Mouse (Mus musculus) stomach, postnatal 0 days (tissue): ENCODE results near the gene Cask. TPM values are rescaled to one million over a fixed set of nuclear protein-coding genes. Genes with fewer than 3 reads are reported as not detected.
A peak's percentile ranks its signal among the peaks of the same experiment; 100 is the strongest.
"Not testable (repeated sequence)": the region's sequence is repeated elsewhere in the genome, so short reads cannot be mapped to it uniquely, and the experiment has no call there.

Source experiments
- ATAC-seq: fragments of 200-750 bp; cut with Nextera tagmentation; 2 replicates; pipeline ENCODE4 v1.8.0; 2017; ENCODE audit not compliant: low FRiP score, low TSS enrichment
- DNase-seq: peaks from one replicate; pipeline ENCODE4 v3.0.0-alpha.2; 2016; ENCODE audit warnings: low spot score
- H3K27ac ChIP-seq: fragments of 300-500 bp; sonication (generic); replicated peaks from 2 replicates; pipeline ENCODE4 v1.5.1; 2014; ENCODE audit warnings: mild to moderate bottlenecking, control low read depth
- H3K27me3 ChIP-seq: fragments of 300-500 bp; sonication (generic); 2 replicates; pipeline ENCODE4 v1.6.1; 2014; ENCODE audit warnings: low read length; ENCODE audit not compliant: control insufficient read depth, insufficient read depth
- H3K36me3 ChIP-seq: fragments of 300-500 bp; sonication (generic); 2 replicates; pipeline ENCODE4 v1.6.1; 2014; ENCODE audit warnings: low read length, mixed read lengths; ENCODE audit not compliant: control insufficient read depth, insufficient read depth
- H3K4me1 ChIP-seq: fragments of 300-500 bp; sonication (generic); replicated peaks from 2 replicates; pipeline ENCODE4 v1.6.1; 2014; ENCODE audit warnings: antibody characterized with exemption; ENCODE audit not compliant: control insufficient read depth, insufficient read depth
- H3K4me2 ChIP-seq: fragments of 300-500 bp; sonication (generic); replicated peaks from 2 replicates; pipeline ENCODE4 v1.6.1; 2014; ENCODE audit warnings: low read depth, mild to moderate bottlenecking, control low read depth, moderate library complexity
- H3K4me3 ChIP-seq: fragments of 300-500 bp; sonication (generic); 2 replicates; pipeline ENCODE4 v1.5.1; 2014; ENCODE audit warnings: low read depth, low read length, control low read depth
- H3K9ac ChIP-seq: fragments of 300-500 bp; sonication (generic); 2 replicates; pipeline ENCODE4 v1.6.1; 2014; ENCODE audit warnings: mild to moderate bottlenecking, low read length, control low read depth, mixed read lengths
- H3K9me3 ChIP-seq: fragments of 300-500 bp; sonication (generic); 2 replicates; pipeline ENCODE4 v1.6.1; 2016; ENCODE audit warnings: low read length; ENCODE audit not compliant: control insufficient read depth
- CTCF ChIP-seq: IDR thresholded peaks from 2 replicates; pipeline ENCODE4 v1.5.1; 2016; ENCODE audit warnings: antibody characterized with exemption, low read depth, mild to moderate bottlenecking, moderate library complexity
- EP300 ChIP-seq: optimal IDR thresholded peaks from 2 replicates; pipeline ENCODE3; 2016; ENCODE audit warnings: antibody characterized with exemption
- WGBS: fragments of 180-500 bp; shearing (Covaris S2); extraction: QIAGEN DNeasy Blood & Tissue Kit; methylation state at CpG from one replicate; pipeline ENCODE4 v1.1.7; 2014; 5-methylcytosine and 5-hydroxymethylcytosine counted together
- polyA plus RNA-seq: library from polyadenylated mRNA; unstranded; fragments of >200 nt; fragmentation: Nextera tagmentation; extraction: Ambion mirVana; gene quantifications from 2 replicates; pipeline ENCODE4 v1.2.1, GENCODE M21; 2015

Cask gene
- polyA plus RNA-seq, 1 experiment from 2014 or later = 9.3 TPM

DNA sequence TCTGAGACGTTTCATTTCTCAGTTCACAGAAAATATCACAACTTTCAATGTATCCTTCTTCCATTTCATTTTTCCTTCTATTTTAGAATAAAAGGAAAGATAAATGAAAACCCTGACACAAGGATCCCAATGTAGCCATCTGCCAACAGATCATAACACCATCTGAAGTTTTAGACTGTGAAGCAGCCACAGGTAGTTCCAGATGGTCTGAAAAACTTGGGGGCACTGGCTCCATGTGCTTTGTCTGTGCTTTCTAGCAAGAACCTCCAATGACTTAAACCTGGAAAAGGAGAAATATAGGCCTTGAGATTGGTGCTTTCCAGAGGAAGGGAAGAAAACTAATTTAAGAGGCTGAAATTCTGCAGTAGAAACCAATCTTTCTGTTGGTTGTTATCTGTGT lies 28.4 kb downstream of the Cask start:
- H3K9me3 ChIP-seq = no peaks in the 10 kb centered on the region
- no peak overlapping the region for H3K4me2 ChIP-seq
- WGBS = 79% methylated on average over 1 of the region's 1 CpGs
- no peak overlapping the region for H3K9ac ChIP-seq
- H3K4me1 ChIP-seq = no peaks in the 10 kb centered on the region
- DNase-seq (no peak), ATAC-seq (no peak)
- no peaks in the 10 kb centered on the region for H3K36me3 ChIP-seq
- TF ChIP-seq EP300 (no peak), CTCF (no peak)
- H3K27ac ChIP-seq = no peak overlapping the region
- no peak overlapping the region for H3K4me3 ChIP-seq
- no peaks in the 10 kb centered on the region for H3K27me3 ChIP-seq

- no peaks in the 10 kb centered on the region for H3K36me3 ChIP-seq
- no peak overlapping the region for H3K9ac ChIP-seq
- TF ChIP-seq EP300 = no peak
- TF ChIP-seq CTCF = no peak
- H3K4me1 ChIP-seq = no peaks in the 10 kb centered on the region
- no peak overlapping the region for H3K4me3 ChIP-seq
- 63% methylated on average over 2 of the region's 2 CpGs for WGBS
- DNase-seq (no peak), ATAC-seq (no peak)
- H3K27me3 ChIP-seq = no peaks in the 10 kb centered on the region
- H3K27ac ChIP-seq = no peak overlapping the region
- H3K9me3 ChIP-seq = no peaks in the 10 kb centered on the region
- H3K4me2 ChIP-seq = no peak overlapping the region
Observed at GRCm38 (mm10) chrX:13798754-13799153, 52.4 kb downstream of the Cask start.

DNA sequence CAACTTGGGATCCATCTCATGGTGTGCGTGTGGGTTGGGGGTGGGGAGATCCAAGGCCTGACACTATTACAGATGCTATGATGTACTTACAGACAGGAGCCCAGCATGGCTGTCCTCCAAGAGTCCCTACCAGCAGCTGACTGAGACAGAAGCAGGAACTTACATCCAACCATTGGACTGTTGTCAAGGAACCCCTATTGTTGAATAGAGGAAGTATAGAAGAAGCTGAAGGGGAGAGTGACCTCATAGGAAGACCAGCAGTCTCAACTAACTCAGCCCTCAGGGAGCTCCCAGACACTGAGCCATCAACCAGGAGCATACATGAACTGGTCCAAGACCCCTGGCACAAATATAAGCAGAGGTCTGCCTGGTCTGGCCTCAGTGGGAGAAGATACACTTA lies 85.5 kb downstream of the Cask start:
- Histone ChIP-seq H3K4me1 (no peaks in the 10 kb centered on the region), H3K4me3 (no peak overlapping the region), H3K9ac (no peak overlapping the region), H3K27ac (no peak overlapping the region), H3K4me2 (no peak overlapping the region), H3K27me3 (no peaks in the 10 kb centered on the region), H3K36me3 (no peaks in the 10 kb centered on the region), H3K9me3 (no peaks in the 10 kb centered on the region)
- DNase-seq (no peak), ATAC-seq (no peak)
- WGBS = 89% methylated on average over 1 of the region's 1 CpGs
- no peak for TF ChIP-seq CTCF
- no peak for TF ChIP-seq EP300

- Histone ChIP-seq H3K27me3 (no peaks in the 10 kb centered on the region), H3K36me3 (no peaks in the 10 kb centered on the region), H3K4me1 (no peaks in the 10 kb centered on the region), H3K9ac (no peak overlapping the region), H3K4me2 (no peak overlapping the region), H3K4me3 (no peak overlapping the region), H3K9me3 (no peaks in the 10 kb centered on the region), H3K27ac (no peak overlapping the region)
- WGBS = 69% methylated on average over 1 of the region's 1 CpGs
- TF ChIP-seq CTCF (no peak), EP300 (no peak)
- DNase-seq = no peak
- ATAC-seq = no peak
Observed at GRCm38 (mm10) chrX:13765024-13765423, 86.1 kb downstream of the Cask start.

DNA sequence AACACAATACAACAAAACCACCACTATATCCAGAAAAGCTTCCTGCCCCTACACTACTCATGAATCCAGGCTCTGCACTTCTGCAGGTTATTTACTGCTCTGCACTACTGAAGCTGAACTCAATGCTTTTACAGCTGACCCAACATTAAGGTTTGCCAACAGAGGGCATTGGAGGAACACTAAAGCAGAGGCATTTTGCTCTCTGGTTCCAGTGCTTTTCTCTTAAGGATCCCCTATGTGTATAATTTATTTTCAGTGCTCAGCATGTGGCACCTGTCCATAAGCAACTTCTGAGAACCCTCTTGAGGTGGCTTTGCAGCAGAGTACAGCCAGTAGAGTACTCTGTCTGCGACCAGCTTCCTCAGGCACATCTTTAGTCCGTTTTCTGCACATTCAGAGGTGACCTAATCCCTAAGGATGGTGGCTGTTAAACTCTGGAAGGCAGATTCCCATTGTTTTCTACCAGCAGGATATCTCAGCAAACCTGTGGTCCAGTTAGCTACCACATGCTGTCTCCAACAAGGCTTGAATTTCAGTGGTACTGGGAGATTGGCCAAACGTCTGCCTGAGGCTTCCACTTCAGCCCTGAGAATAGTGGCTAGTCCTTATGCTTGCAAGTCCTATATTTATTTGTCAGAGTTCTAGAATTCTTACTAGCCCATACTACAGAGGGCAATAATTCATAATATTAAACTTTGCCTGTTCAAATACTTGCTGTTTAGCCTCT lies 93.7 kb downstream of the Cask start:
- WGBS = 32% methylated on average over 3 of the region's 3 CpGs
- TF ChIP-seq EP300 = no peak
- TF ChIP-seq CTCF = peak; percentile 56
- Histone ChIP-seq H3K36me3 (no peaks in the 10 kb centered on the region), H3K4me3 (no peak overlapping the region), H3K27ac (no peak overlapping the region), H3K4me1 (no peaks in the 10 kb centered on the region), H3K9ac (no peak overlapping the region), H3K27me3 (no peaks in the 10 kb centered on the region), H3K4me2 (no peak overlapping the region), H3K9me3 (no peaks in the 10 kb centered on the region)
- ATAC-seq = no peak
- DNase-seq = no peak

DNA sequence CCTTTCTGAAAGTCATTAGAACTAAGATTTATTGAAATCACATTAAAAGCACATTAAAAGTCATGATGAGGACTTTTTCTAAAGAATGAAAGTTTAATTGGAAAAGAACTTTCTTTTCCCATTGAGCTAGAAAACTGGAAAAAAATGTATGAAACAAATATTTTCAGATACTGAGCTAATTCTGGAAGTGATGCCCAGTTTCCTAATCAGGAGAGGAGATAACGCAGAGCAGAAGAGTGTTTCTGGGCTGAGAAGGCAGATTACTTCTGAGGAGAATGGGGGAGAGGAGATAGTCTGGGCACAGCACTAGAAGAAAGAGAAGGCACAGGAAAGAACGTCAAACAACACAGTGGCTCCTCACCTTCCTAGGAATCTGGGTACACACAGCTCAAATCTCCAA lies 110.1 kb downstream of the Cask start:
- Histone ChIP-seq H3K36me3 (no peaks in the 10 kb centered on the region), H3K9ac (no peak overlapping the region), H3K4me2 (no peak overlapping the region), H3K4me3 (no peak overlapping the region), H3K27me3 (no peaks in the 10 kb centered on the region), H3K27ac (no peak overlapping the region), H3K4me1 (no peaks in the 10 kb centered on the region), H3K9me3 (no peaks in the 10 kb centered on the region)
- DNase-seq (no peak), ATAC-seq (no peak)
- WGBS = 52% methylated on average over 2 of the region's 2 CpGs
- TF ChIP-seq EP300 (no peak), CTCF (no peak)

GRCm38 (mm10) chrX:13730785-13731184 lies 120.4 kb downstream of the Cask start:
- not testable (repeated sequence) for H3K4me3 ChIP-seq, H3K4me2 ChIP-seq, H3K9ac ChIP-seq, H3K27ac ChIP-seq, H3K4me1 ChIP-seq, DNase-seq, H3K9me3 ChIP-seq, H3K27me3 ChIP-seq, ATAC-seq, H3K36me3 ChIP-seq
